Mouse (Mus musculus) MEL (cell line): ENCODE data around the gene Ntmt1. TPM values are rescaled to one million over a fixed set of nuclear protein-coding genes. Genes with fewer than 3 reads are reported as not detected.

ENCODE experiments used
- DNase-seq: peaks from one replicate; pipeline ENCODE4 v3.0.0; 2011; ENCODE audit warnings: low read depth, low spot score
- H3K27ac ChIP-seq: 2 replicates; pipeline ENCODE4 v1.5.1; 2012; ENCODE audit warnings: low read depth, mild to moderate bottlenecking, control low read depth, low read length, moderate library complexity; ENCODE audit not compliant: control insufficient read depth
- H3K27me3 ChIP-seq, 2 experiments: fragments of 150-350 bp in 1 of 2; sonication (generic) in 1 of 2; 2 replicates each; pipeline ENCODE4 v1.6.1; 2012; ENCODE audit warnings: low read length in 2 of 2, mild to moderate bottlenecking in 2 of 2, improper control_type of control experiment in 1 of 2, moderate library complexity in 1 of 2; ENCODE audit not compliant: insufficient read depth in 2 of 2, control insufficient read depth in 1 of 2
- H3K36me3 ChIP-seq, 2 experiments: 2 replicates each; pipeline ENCODE4 v1.6.1; 2012 to 2014; ENCODE audit warnings: low read length in 2 of 2, improper control_type of control experiment in 1 of 2, inconsistent platforms in 1 of 2, mild to moderate bottlenecking in 1 of 2; ENCODE audit not compliant: insufficient read depth in 2 of 2, control insufficient read depth in 1 of 2
- H3K4me1 ChIP-seq, 2 experiments: fragments of 150-350 bp in 1 of 2; sonication (generic) in 1 of 2; 2 replicates each; pipeline ENCODE4 v1.6.1; 2012; ENCODE audit warnings: low read length in 2 of 2, improper control_type of control experiment in 1 of 2, mild to moderate bottlenecking in 1 of 2; ENCODE audit not compliant: insufficient read depth in 2 of 2, control insufficient read depth in 1 of 2
- H3K4me3 ChIP-seq, 2 experiments: fragments of 150-350 bp in 1 of 2; sonication (generic) in 1 of 2; 2 replicates each; pipeline ENCODE4 v1.5.1; 2012; ENCODE audit warnings: low read depth in 2 of 2, low read length in 2 of 2, mild to moderate bottlenecking in 2 of 2, moderate library complexity in 2 of 2, control low read depth in 1 of 2, improper control_type of control experiment in 1 of 2; ENCODE audit not compliant: control insufficient read depth in 1 of 2, insufficient read depth in 1 of 2
- H3K79me2 ChIP-seq: 2 replicates; pipeline ENCODE4 v1.6.1; 2012; ENCODE audit warnings: mild to moderate bottlenecking, low read length, moderate library complexity; ENCODE audit not compliant: control insufficient read depth, poor library complexity, insufficient read depth
- H3K9ac ChIP-seq: 2 replicates; pipeline ENCODE4 v1.6.1; 2012; ENCODE audit warnings: low read depth, mild to moderate bottlenecking, control low read depth, low read length, moderate library complexity; ENCODE audit not compliant: control insufficient read depth, poor library complexity, severe bottlenecking
- H3K9me3 ChIP-seq: fragments of 150-350 bp; sonication (generic); replicated peaks from 2 replicates; pipeline ENCODE4 v1.6.1; 2012; ENCODE audit warnings: mild to moderate bottlenecking, low read length, improper control_type of control experiment, moderate library complexity; ENCODE audit not compliant: insufficient read depth
- BHLHE40 ChIP-seq: IDR thresholded peaks from 2 replicates; pipeline ENCODE4 v1.6.1; 2012; ENCODE audit warnings: low read depth, mild to moderate bottlenecking, inconsistent platforms, low read length, improper control_type of control experiment, borderline replicate concordance
- CHD1 ChIP-seq: IDR thresholded peaks from 2 replicates; pipeline ENCODE4 v1.6.1; 2012; ENCODE audit warnings: low read depth, mild to moderate bottlenecking, inconsistent platforms, low read length, improper control_type of control experiment
- CTCF ChIP-seq, 3 experiments: IDR thresholded peaks in 2 of 3; conservative IDR thresholded peaks in 1 of 3; 2 replicates each; pipeline ENCODE4 v1.5.1; 2011 to 2012; ENCODE audit warnings: low read length in 3 of 3, low read depth in 2 of 3, mild to moderate bottlenecking in 2 of 3, improper control_type of control experiment in 1 of 3, inconsistent platforms in 1 of 3, mixed read lengths in 1 of 3, moderate library complexity in 1 of 3; ENCODE audit not compliant: control insufficient read depth in 1 of 3, insufficient read depth in 1 of 3, poor library complexity in 1 of 3, severe bottlenecking in 1 of 3
- ETS1 ChIP-seq: IDR thresholded peaks from 2 replicates; pipeline ENCODE4 v1.6.1; 2012; ENCODE audit warnings: low read depth, mild to moderate bottlenecking, inconsistent platforms, low read length, improper control_type of control experiment, moderate library complexity
- JUND ChIP-seq: IDR thresholded peaks from 2 replicates; pipeline ENCODE4 v1.6.1; 2011; ENCODE audit warnings: low read depth, mild to moderate bottlenecking, improper control_type of control experiment, low read length
- KAT2A ChIP-seq: conservative IDR thresholded peaks from 2 replicates; pipeline ENCODE4 v1.6.1; 2012; ENCODE audit warnings: low read depth, low read length, improper control_type of control experiment, inconsistent platforms
- MYC ChIP-seq: IDR thresholded peaks from 2 replicates; pipeline ENCODE4 v1.6.1; 2011; ENCODE audit warnings: low read depth, mild to moderate bottlenecking, low read length, improper control_type of control experiment, moderate library complexity
- POLR2AphosphoS2 ChIP-seq: IDR thresholded peaks from 2 replicates; pipeline ENCODE4 v1.6.1; 2011; ENCODE audit warnings: low read length, improper control_type of control experiment
- RCOR1 ChIP-seq: IDR thresholded peaks from 2 replicates; pipeline ENCODE4 v1.6.1; 2012; ENCODE audit warnings: low read depth, mild to moderate bottlenecking, inconsistent platforms, low read length, improper control_type of control experiment
- SMC3 ChIP-seq: IDR thresholded peaks from 2 replicates; pipeline ENCODE4 v1.6.1; 2011; ENCODE audit warnings: low read depth, low read length, improper control_type of control experiment
- TBP ChIP-seq: IDR thresholded peaks from 2 replicates; pipeline ENCODE4 v1.8.0; 2011; ENCODE audit warnings: low read depth, low read length, improper control_type of control experiment
- USF1 ChIP-seq: IDR thresholded peaks from 2 replicates; pipeline ENCODE4 v1.6.1; 2014; ENCODE audit warnings: low read depth, mild to moderate bottlenecking, inconsistent platforms, low read length, improper control_type of control experiment, moderate library complexity
- USF2 ChIP-seq, 2 experiments: IDR thresholded peaks; 2 replicates each; pipeline ENCODE4 v1.6.1; 2011 to 2012; ENCODE audit warnings: improper control_type of control experiment in 2 of 2, low read length in 2 of 2, borderline replicate concordance in 1 of 2, inconsistent platforms in 1 of 2, low read depth in 1 of 2, mild to moderate bottlenecking in 1 of 2; ENCODE audit not compliant: insufficient read depth in 1 of 2
- ZC3H11A ChIP-seq: IDR thresholded peaks from 2 replicates; pipeline ENCODE4 v1.6.1; 2012; ENCODE audit warnings: low read depth, mild to moderate bottlenecking, inconsistent platforms, low read length, improper control_type of control experiment
- ZNF384 ChIP-seq: IDR thresholded peaks from 2 replicates; pipeline ENCODE4 v1.6.1; 2012; ENCODE audit warnings: low read depth, mild to moderate bottlenecking, inconsistent platforms, low read length, improper control_type of control experiment
- polyA plus RNA-seq, 2 experiments: library from polyadenylated mRNA; stranded (reverse) in 1 of 2; unstranded in 1 of 2; fragments of >175 nt in 1 of 2; fragments of >200 nt in 1 of 2; gene quantifications; 2 replicates each; pipeline versions ENCODE4 v1.2.1 to v1.2.4; 2012; ENCODE audit warnings: low replicate concordance in 2 of 2, low read depth in 1 of 2; ENCODE audit not compliant: insufficient read length in 2 of 2, insufficient read depth in 1 of 2, missing spikeins in 1 of 2
- total RNA-seq: library from RNA; depleted of rRNA; stranded (reverse); fragments of 300-350 nt; gene quantifications from 2 replicates; pipeline ENCODE4 v1.2.3, GENCODE M21; 2012

Ntmt1 gene
- total and polyA plus RNA-seq, 3 experiments: 58.9 to 83.2 TPM; not detected in 1

- no peak for DNase-seq
- H3K27ac ChIP-seq: no peak overlapping the region
- no peak overlapping the region for H3K9ac ChIP-seq
- H3K4me3 ChIP-seq: no peak overlapping the region
- peaks cover 32% of the 10 kb centered on the region for H3K79me2 ChIP-seq
- TF ChIP-seq POLR2AphosphoS2: no peak
- TF ChIP-seq CTCF (IDR thresholded peaks at IDR 0.05 in 2 of 3, conservative IDR thresholded peaks at IDR 0.05 in 1 of 3; ENCODE audit: control insufficient read depth in 1 of 3, insufficient read depth in 1 of 3, low read depth in 2 of 3, low read length in 3 of 3, poor library complexity in 1 of 3, severe bottlenecking in 1 of 3): no peak
- no peak for TF ChIP-seq BHLHE40
- no peak for TF ChIP-seq TBP
- TF ChIP-seq ZNF384: no peak
- TF ChIP-seq USF2 (IDR thresholded peaks at IDR 0.05; ENCODE audit: borderline replicate concordance in 1 of 2, insufficient read depth in 1 of 2, low read depth in 1 of 2, low read length in 2 of 2): no peak
- TF ChIP-seq MYC: no peak
- TF ChIP-seq CHD1: no peak
- no peak for TF ChIP-seq JUND
- no peak for TF ChIP-seq USF1
- no peak for TF ChIP-seq ETS1
- TF ChIP-seq ZC3H11A: no peak
- no peaks in the 10 kb centered on the region for H3K27me3 ChIP-seq
- peaks cover 2 to 9% of the 10 kb centered on the region in 2 experiments; a peak in 3 of 4 replicates for H3K4me1 ChIP-seq
- H3K36me3 ChIP-seq: peaks cover 0 to 6% of the 10 kb centered on the region in 2 experiments
- H3K9me3 ChIP-seq: no peaks in the 10 kb centered on the region
Observed at GRCm38 (mm10) chr2:30810573-30810972, 2.9 kb downstream of the Ntmt1 start.

GRCm38 (mm10) chr2:30816383-30816782 is 8.8 kb downstream of the Ntmt1 start:
- peaks cover 0 to 2% of the 10 kb centered on the region in 2 experiments; a peak in 2 of 4 replicates for H3K36me3 ChIP-seq
- no peaks in the 10 kb centered on the region for H3K27me3 ChIP-seq
- no peaks in the 10 kb centered on the region for H3K9me3 ChIP-seq
- H3K4me1 ChIP-seq: no peaks in the 10 kb centered on the region
- peaks cover 2% of the 10 kb centered on the region for H3K79me2 ChIP-seq
- DNase-seq: no peak
- no peak overlapping the region for H3K9ac ChIP-seq
- TF ChIP-seq RCOR1: no peak
- TF ChIP-seq JUND: no peak
- H3K27ac ChIP-seq: no peak overlapping the region
- H3K4me3 ChIP-seq: no peak overlapping the region

DNA sequence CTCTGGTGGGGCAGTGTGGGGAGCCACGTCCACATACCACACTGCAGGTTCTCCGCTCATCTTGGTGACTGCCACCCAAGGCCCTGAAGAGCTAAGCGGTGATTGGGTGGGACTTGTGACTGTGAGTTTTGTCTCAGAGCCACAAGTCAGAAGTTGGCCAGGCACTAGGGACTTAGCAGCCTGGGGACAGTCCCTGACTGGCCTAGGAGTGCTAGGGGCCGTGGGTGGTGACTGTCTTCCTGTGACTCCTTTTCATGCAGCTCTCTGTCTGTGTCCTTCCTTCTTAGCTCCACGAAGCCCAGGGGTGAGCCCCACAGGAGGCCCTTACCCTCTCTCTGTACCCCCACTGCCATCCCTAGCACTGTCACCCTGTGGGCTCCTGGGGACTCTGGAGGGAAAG is 12.2 kb downstream of the Ntmt1 start:
- 0 out of 2 replicates have a peak, but pooled peaks cover 1% of the 10 kb centered on the region for H3K79me2 ChIP-seq
- H3K27me3 ChIP-seq: no peaks in the 10 kb centered on the region
- peaks cover 0 to 2% of the 10 kb centered on the region in 2 experiments; a peak in 2 of 4 replicates for H3K36me3 ChIP-seq
- H3K4me1 ChIP-seq: no peaks in the 10 kb centered on the region
- no peak overlapping the region for H3K9ac ChIP-seq
- TF ChIP-seq SMC3: no peak
- TF ChIP-seq CTCF (IDR thresholded peaks at IDR 0.05 in 2 of 3, conservative IDR thresholded peaks at IDR 0.05 in 1 of 3; ENCODE audit: control insufficient read depth in 1 of 3, insufficient read depth in 1 of 3, low read depth in 2 of 3, low read length in 3 of 3, poor library complexity in 1 of 3, severe bottlenecking in 1 of 3): no peak
- no peak for TF ChIP-seq ZNF384
- no peak for TF ChIP-seq KAT2A
- H3K9me3 ChIP-seq: no peaks in the 10 kb centered on the region
- no peak for DNase-seq
- no peak overlapping the region for H3K27ac ChIP-seq
- no peak overlapping the region for H3K4me3 ChIP-seq
